Mouse (Mus musculus): ENCODE results near the gene Mycbpap.

Mycbpap gene

GRCm38 (mm10) chr11:94521219-94521843 lies at the start of gene Mycbpap:
Gene Mycbpap, minus strand, starts transcription at chr11:94521742.
- peak; percentile 86 for DNase-seq (ENCODE audit: low read depth, low spot score)

DNA sequence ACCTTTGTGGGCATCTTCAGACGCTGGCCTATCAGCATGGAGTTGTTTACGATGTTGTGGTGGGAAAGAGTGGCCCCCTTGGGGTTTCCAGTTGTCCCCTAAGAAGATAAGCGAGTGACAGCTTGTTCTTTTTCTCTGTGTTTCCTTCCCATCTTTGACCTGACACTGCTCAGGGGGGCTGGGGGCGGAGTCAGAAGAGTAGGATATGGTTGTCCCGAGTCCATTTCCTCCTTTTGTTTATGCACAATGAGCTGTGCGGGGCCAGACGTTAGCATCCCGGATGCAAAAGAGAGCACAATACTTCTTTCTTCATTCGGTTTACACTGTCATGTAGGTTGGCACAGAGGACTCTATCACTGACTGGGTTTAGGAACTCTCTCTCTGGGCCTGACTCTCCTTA lies 49.1 kb upstream of the Mycbpap start:
- no peak for DNase-seq (ENCODE audit: low read depth, low spot score)

- no peak for DNase-seq (ENCODE audit: low read depth, low spot score)
Measured at GRCm38 (mm10) chr11:94567326-94567725, 45.8 kb upstream of the Mycbpap start.

DNA sequence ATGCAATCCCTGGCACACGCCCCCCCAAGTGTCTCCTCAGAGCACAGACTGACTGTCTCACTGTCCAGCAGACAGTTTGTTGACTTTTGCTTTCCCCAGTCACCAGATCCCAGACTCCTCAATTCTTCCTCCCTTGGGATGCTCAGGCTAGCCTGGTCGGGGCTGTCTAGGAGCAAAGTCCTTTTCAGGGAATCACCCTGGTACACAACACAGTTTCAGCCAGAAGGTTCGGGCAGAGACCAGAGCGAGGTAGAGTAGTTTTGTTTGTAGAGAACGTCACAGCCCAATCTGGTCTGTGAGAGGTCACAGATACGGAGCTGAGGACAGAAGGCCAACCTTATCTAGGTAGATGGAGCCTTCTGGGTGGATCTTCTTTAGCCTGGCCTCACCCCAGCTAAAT lies 45.0 kb upstream of the Mycbpap start:
- DNase-seq (ENCODE audit: low read depth, low spot score), result no peak

DNA sequence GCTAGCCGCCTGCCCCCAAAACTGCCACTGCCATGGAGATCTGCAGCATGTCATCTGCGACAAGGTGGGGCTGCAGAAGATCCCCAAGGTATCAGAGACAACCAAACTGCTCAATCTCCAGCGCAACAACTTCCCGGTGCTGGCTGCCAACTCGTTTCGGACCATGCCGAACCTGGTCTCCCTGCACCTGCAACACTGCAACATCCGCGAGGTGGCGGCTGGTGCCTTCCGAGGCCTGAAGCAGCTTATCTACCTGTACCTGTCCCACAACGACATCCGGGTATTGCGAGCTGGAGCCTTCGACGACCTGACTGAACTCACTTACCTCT lies 43.6 kb upstream of the Mycbpap start:
- no peak for DNase-seq (ENCODE audit: low read depth, low spot score)

DNA sequence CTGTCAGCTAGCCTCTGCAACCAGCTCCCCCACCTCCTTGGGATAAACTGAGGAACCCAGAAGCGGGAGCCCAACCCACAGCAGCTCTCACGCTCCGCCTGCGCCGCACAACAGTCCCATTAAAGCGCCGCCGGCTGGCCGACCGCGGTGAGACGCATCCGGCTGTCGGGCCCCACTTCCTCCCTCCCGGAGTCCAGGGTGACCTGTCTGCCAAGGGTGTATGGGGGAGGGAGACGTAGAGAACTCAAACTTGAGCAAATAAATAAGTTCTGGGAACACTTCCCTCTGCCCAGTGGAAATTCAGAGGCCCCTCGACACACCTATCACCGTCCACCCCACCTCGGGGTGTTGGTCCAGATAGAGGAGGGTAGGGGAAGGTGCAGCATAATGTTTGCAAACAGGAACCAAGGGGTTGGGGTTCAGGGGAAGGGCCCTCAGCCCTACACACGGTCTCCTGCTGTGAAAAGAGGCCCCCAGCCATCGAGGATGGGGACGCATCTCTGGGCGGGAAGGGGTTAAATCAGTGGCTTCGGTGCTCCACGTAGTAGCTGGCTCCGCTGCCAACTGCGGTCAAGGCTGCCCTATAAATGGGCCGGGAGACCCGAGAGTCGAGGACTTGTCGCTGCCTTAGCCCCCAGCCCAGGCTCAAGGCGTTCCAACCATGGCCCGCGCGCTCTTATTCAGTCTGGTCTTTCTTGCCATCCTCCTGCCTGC lies 43.1 kb upstream of the Mycbpap start, which contains the start of gene Chad:
TSS of gene Chad (plus strand) at position 611 of the 714 bp plus-strand sequence.
- peak; percentile 44 for DNase-seq (ENCODE audit: low read depth, low spot score)

DNA sequence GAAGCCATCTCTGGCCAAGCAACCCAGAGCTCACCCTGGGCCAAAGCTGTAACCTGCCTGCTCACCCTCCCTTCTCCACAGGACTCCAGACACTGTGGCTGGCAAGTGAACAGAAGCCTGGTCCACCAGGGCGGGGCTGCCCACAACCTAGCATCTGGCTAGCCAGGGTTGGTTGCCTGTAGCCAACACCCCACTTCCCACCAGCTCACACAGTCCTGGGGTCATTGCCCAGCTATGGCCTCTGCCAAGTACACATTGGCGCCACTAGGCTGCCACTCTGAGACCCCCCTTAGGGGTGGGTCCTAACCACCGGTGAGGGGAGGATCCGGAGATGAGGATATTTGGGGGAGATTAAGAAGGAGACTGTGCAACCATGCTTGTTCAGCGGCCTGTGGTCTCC lies 42.3 kb upstream of the Mycbpap start:
- no peak for DNase-seq (ENCODE audit: low read depth, low spot score)

DNA sequence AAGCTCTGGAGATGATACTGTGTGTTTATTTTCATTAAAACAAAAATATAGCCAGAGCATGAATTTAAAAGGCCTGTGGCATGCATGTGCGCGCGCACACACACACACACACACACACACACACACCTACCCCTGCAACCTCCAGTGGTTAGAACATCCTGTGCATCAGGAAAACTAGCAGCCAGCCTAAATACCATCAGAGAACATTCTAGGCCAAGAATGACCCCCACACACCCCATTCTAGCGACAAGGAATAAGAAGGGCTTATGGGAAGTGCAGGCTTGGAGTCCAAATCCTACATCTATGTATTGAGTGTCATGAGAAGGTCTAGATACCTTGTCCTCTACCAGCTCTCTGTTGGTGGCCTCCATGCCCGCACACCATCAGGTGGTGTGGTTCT lies 41.8 kb upstream of the Mycbpap start:
- no peak for DNase-seq (ENCODE audit: low read depth, low spot score)

DNA sequence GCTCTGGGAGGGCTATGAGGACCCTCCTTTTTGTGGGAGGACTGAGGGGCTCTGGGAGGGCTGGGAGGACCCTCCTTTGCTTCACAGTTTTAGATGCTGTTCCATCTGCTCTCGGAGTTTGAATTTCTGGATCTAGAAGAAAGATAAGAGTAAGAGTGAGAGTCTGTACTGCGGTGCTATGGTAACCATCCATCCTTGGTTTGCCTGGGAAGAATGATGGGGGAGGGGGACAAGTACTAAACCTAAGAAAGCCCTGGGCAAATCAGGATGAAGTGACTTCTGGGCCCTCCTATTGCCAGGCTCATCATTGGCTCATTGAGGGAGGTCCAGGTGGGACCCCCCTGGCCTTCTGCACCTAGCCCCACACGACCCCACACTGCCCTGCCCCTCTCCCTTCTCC lies 36.7 kb upstream of the Mycbpap start:
- no peak for DNase-seq (ENCODE audit: low read depth, low spot score)

DNA sequence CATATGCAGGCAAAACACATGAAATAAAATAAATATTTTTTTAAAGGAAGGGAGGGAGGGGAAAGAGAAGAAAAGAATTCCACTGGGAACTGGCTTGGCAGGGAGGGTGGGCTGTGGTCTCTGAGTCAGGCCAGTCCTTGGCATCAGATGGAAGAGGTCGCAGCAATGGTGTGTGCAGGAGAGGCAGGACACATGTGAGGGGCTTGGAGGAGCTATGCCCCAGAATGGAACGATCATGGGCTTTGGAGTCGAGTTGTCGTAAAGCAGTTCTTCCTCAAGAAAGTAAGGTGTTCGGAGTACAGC lies 28.9 kb upstream of the Mycbpap start:
- no peak for DNase-seq (ENCODE audit: low read depth, low spot score)

GRCm38 (mm10) chr11:94549691-94550441 lies 28.3 kb upstream of the Mycbpap start:
- DNase-seq (ENCODE audit: low read depth, low spot score), result no peak

- DNase-seq (ENCODE audit: low read depth, low spot score), result peak; percentile 94
Measured at GRCm38 (mm10) chr11:94548888-94549690, 27.5 kb upstream of the Mycbpap start, which contains the start of gene Rsad1. Gene Rsad1, minus strand, starts transcription at chr11:94549255.

DNA sequence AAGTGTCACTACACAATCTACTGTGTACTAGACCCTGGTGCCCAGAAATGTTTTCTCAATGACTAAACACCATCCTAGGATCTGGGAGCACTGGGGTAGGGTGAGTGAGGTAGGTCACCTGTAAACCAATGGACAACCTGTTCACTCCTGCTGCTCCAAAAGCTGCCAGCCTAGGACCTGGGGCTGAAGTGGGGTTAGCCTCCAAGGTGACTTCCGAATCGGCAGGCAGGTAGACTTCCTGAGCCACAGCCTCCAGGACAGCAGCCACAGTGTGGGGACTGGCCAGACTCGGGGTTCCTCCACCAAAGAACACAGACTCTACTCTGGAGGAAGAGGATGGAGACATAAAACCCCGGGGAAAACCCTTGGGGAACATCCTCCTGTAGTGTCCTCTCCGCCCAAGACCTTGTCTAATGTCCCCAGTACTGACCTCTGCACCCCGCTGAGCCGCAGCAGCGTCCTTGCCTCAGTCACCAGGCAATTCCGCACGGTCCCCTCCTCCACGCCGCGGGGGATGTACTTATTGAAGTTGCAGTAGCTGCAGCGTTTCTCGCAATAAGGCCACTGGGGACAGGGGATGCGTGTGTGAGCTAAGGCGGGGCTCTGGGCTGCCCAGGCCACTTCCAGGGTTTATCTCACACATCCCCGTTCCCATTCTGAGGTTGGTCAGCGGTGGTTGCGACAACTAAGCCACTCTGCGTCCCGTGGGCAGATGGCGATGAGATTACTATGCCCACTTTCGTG lies 26.7 kb upstream of the Mycbpap start:
- DNase-seq (ENCODE audit: low read depth, low spot score), result peak; percentile 47

- no peak for DNase-seq (ENCODE audit: low read depth, low spot score)
Measured at GRCm38 (mm10) chr11:94547271-94547670, 25.7 kb upstream of the Mycbpap start.

DNA sequence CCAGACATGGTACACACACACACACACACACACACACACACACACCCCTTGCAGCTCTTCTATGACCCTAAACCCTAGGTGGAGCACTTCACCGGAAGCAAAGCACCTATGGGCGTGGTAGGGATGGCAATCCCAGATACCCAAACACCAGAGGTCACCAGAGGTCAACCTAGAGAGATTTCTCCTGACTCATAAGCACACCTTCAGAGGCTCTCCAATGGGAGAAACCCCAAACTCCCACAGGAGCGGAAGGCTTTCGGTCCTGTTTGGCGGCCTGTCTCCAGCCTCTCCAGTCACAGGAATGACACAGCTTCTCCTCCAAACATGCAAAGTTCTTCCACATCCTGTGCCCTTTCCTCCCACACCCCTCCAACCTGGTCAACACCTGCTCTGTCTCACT lies 24.8 kb upstream of the Mycbpap start:
- no peak for DNase-seq (ENCODE audit: low read depth, low spot score)

DNA sequence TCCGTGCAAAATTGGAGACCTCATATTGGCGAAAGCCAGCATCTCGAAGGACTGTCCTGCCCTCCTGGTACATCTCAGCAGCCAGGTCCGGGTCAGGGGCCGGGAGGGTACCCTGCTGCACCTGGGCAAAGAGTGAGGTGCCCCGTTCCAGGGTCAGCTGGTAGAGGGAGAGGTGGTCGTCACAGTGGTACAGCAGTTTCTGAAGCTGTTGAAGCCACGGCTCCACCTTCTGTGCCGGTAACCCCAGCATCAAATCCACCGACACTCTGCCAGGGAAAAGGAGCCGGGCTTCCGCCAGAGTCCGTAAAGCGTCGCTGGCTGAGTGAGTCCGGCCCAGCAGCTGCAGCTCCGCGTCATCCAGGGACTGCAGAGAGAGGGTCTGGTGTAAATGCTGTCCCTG lies 22.9 kb upstream of the Mycbpap start:
- DNase-seq (ENCODE audit: low read depth, low spot score), result no peak

- DNase-seq (ENCODE audit: low read depth, low spot score), result peak; percentile 63
Measured at GRCm38 (mm10) chr11:94543932-94544331, 22.4 kb upstream of the Mycbpap start.

- no peak for DNase-seq (ENCODE audit: low read depth, low spot score)
Measured at GRCm38 (mm10) chr11:94543344-94543743, 21.8 kb upstream of the Mycbpap start.

GRCm38 (mm10) chr11:94542400-94542799 lies 20.9 kb upstream of the Mycbpap start:
- no peak for DNase-seq (ENCODE audit: low read depth, low spot score)

GRCm38 (mm10) chr11:94539761-94540160 lies 18.2 kb upstream of the Mycbpap start:
- no peak for DNase-seq (ENCODE audit: low read depth, low spot score)

DNA sequence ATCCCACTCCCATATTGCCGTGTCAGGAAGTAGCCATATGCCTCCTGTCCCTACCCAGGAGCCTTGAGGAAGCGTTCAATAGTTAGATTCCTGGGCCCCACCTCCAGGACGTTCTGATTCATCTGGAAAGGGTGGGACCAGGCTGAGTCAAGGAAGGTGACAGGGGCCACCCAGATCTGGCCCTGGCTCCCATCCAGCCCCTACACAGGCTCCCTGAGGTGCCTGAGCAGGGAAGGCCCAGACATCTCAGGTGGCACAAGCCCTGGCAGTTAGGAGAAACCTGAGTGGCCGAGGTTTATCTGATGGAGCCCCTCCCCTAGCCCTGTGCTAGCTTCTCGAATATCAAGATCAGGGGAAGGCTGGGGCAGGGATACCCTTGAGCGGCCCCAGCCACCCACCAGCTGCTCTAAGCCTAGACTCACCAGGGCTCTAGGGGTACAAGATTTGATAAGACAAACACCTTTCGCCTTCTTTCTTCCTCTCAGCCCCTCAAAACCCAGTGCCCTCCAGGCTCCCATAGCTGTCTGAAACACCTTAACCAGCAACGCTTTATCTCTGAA lies 17.3 kb upstream of the Mycbpap start:
- DNase-seq (ENCODE audit: low read depth, low spot score), result no peak
